Mouse (Mus musculus): Measurements from ENCODE around the gene Birc6. TPM values are rescaled to one million over a fixed set of nuclear protein-coding genes. Genes with fewer than 3 reads are reported as not detected.
A peak's percentile ranks its signal among the peaks of the same experiment; 100 is the strongest.

The Birc6 gene
- 100 to 1,000 TPM; 115 to 124 TPM for total RNA-seq (2021)
- long read RNA-seq, experiment 1, partial matches to known transcripts: 2 of 3 reads
- long read RNA-seq, experiment 1, other reads (novel, unspliced or antisense): 1 of 3 reads
- long read RNA-seq, experiment 2, partial matches to known transcripts: 3 of 4 reads
- long read RNA-seq, experiment 2, other reads (novel, unspliced or antisense): 1 of 4 reads

GRCm38 (mm10) chr17:74527729-74528607 is at the start of gene Birc6:
TSS of gene Birc6 (plus strand) at chr17:74528295.
- H3K27ac ChIP-seq: peak within 1 kb of the TSS; percentile 95
- peak within 1 kb of the TSS; percentile 96 for H3K4me3 ChIP-seq
- DNase-seq (ENCODE audit: low spot score in 2 of 2): peak; percentile 100
- TF ChIP-seq CTCF (conservative IDR thresholded peaks at IDR 0.05): peak; percentile 34

GRCm38 (mm10) chr17:74480361-74481069 is 47.6 kb upstream of the Birc6 start:
- Histone ChIP-seq H3K27ac (no peak overlapping the region), H3K4me3 (no peak overlapping the region)
- DNase-seq (ENCODE audit: low spot score in 2 of 2): no peak
- TF ChIP-seq CTCF (conservative IDR thresholded peaks at IDR 0.05): no peak

- no peak for TF ChIP-seq CTCF (conservative IDR thresholded peaks at IDR 0.05)
- H3K27ac ChIP-seq: peak within 1 kb of the TSS; percentile 91
- DNase-seq (ENCODE audit: low spot score in 2 of 2): peak; percentile 96 to 97
- peak within 1 kb of the TSS; percentile 97 for H3K4me3 ChIP-seq
Measured at GRCm38 (mm10) chr17:74489024-74489900, 38.8 kb upstream of the Birc6 start, which contains the start of gene Yipf4. TSS of gene Yipf4 (plus strand) at chr17:74489493.

GRCm38 (mm10) chr17:74489901-74490220 is 38.2 kb upstream of the Birc6 start:
- no peak for TF ChIP-seq CTCF (conservative IDR thresholded peaks at IDR 0.05)

GRCm38 (mm10) chr17:74491565-74491964 is 36.5 kb upstream of the Birc6 start:
- H3K4me3 ChIP-seq: no peak overlapping the region
- no peak for DNase-seq (ENCODE audit: low spot score in 2 of 2)
- H3K27ac ChIP-seq: no peak overlapping the region
- TF ChIP-seq CTCF (conservative IDR thresholded peaks at IDR 0.05): no peak

More at GRCm38 (mm10) chr17:74489901-74490220, 38.2 kb upstream of the Birc6 start:
- peak overlapping the region; percentile 91 for H3K27ac ChIP-seq
- no peak for DNase-seq (ENCODE audit: low spot score in 2 of 2)
- peak overlapping the region; percentile 97 for H3K4me3 ChIP-seq

- Histone ChIP-seq H3K4me3 (no peak overlapping the region), H3K27ac (no peak overlapping the region)
- TF ChIP-seq CTCF (conservative IDR thresholded peaks at IDR 0.05): no peak
- no peak for DNase-seq (ENCODE audit: low spot score in 2 of 2)
Measured at GRCm38 (mm10) chr17:74500204-74500603, 27.9 kb upstream of the Birc6 start.

- no peak for DNase-seq (ENCODE audit: low spot score in 2 of 2)
- H3K4me3 ChIP-seq: no peak overlapping the region
- TF ChIP-seq CTCF (conservative IDR thresholded peaks at IDR 0.05): no peak
- no peak overlapping the region for H3K27ac ChIP-seq
Measured at GRCm38 (mm10) chr17:74501085-74501484, 27.0 kb upstream of the Birc6 start.

- peak in 1 of 2 experiments; percentile 46 for DNase-seq (ENCODE audit: low spot score in 2 of 2)
- no peak for TF ChIP-seq CTCF (conservative IDR thresholded peaks at IDR 0.05)
- Histone ChIP-seq H3K4me3 (no peak overlapping the region), H3K27ac (peak overlapping the region; percentile 83)
Measured at GRCm38 (mm10) chr17:74507934-74508333, 20.2 kb upstream of the Birc6 start.

GRCm38 (mm10) chr17:74508600-74508999 is 19.5 kb upstream of the Birc6 start:
- H3K27ac ChIP-seq: peak overlapping the region; percentile 83

GRCm38 (mm10) chr17:74512308-74512707 is 15.8 kb upstream of the Birc6 start:
- no peak for DNase-seq (ENCODE audit: low spot score in 2 of 2)
- no peak overlapping the region for H3K27ac ChIP-seq
- no peak for TF ChIP-seq CTCF (conservative IDR thresholded peaks at IDR 0.05)
- no peak overlapping the region for H3K4me3 ChIP-seq

More at GRCm38 (mm10) chr17:74508600-74508999, 19.5 kb upstream of the Birc6 start:
- no peak for TF ChIP-seq CTCF (conservative IDR thresholded peaks at IDR 0.05)
- no peak overlapping the region for H3K4me3 ChIP-seq
- no peak for DNase-seq (ENCODE audit: low spot score in 2 of 2)

- Histone ChIP-seq H3K4me3 (no peak overlapping the region), H3K27ac (no peak overlapping the region)
- no peak for DNase-seq (ENCODE audit: low spot score in 2 of 2)
- TF ChIP-seq CTCF (conservative IDR thresholded peaks at IDR 0.05): peak; percentile 18; the same call in 1 of the 2 replicates
Measured at GRCm38 (mm10) chr17:74522797-74523723, 5.0 kb upstream of the Birc6 start.

All from layer of hippocampus, adult 2 months (tissue).